Mouse (Mus musculus) mature B cell (primary cell): ENCODE data around the gene Gpr18.

ENCODE experiments used
- in situ Hi-C: fragments of 300-500 bp; cut with MboI; formaldehyde crosslinking; loops from 2 replicates; pipeline ENCODE4 v1.14.3; 2019

Gpr18 gene

GRCm38 (mm10) chr14:121922731-121923130 lies 7.2 kb upstream of the Gpr18 start:
- in situ Hi-C loops, result loop anchor here (5.0 to 10.0 kb wide), 2 partner anchors 55 to 202 kb away; no protein-coding TSS in a partner anchor

GRCm38 (mm10) chr14:121922016-121922415 lies 6.4 kb upstream of the Gpr18 start:
- in situ Hi-C loops, result loop anchor here (5.0 to 10.0 kb wide), 2 partner anchors 55 to 203 kb away; no protein-coding TSS in a partner anchor

GRCm38 (mm10) chr14:121920511-121921124 lies 5.0 kb upstream of the Gpr18 start:
- in situ Hi-C loops, result loop anchor here (5.0 to 10.0 kb wide), 2 partner anchors 53 to 204 kb away; no protein-coding TSS in a partner anchor

GRCm38 (mm10) chr14:121919752-121920151 lies 4.2 kb upstream of the Gpr18 start:
- in situ Hi-C loops, result loop anchor here (5.0 to 10.0 kb wide), 2 partner anchors 52 to 205 kb away; no protein-coding TSS in a partner anchor

- in situ Hi-C loops, result no loop called here
These were observed 2.7 kb upstream of the Gpr18 start for GRCm38 (mm10) chr14:121918266-121918665.

GRCm38 (mm10) chr14:121916311-121917094 lies 922 bp upstream of the Gpr18 start:
- in situ Hi-C loops, result no loop called here

- in situ Hi-C loops, result no loop called here
These were observed 438 bp downstream of the Gpr18 start for GRCm38 (mm10) chr14:121915143-121915542.

GRCm38 (mm10) chr14:121912501-121912900 lies 3.1 kb downstream of the Gpr18 start:
- in situ Hi-C loops, result no loop called here

GRCm38 (mm10) chr14:121909868-121910267 lies 5.7 kb downstream of the Gpr18 start:
- in situ Hi-C loops, result no loop called here

- in situ Hi-C loops, result no loop called here
These were observed 8.4 kb downstream of the Gpr18 start for GRCm38 (mm10) chr14:121906992-121907681.

- in situ Hi-C loops, result no loop called here
These were observed 9.1 kb downstream of the Gpr18 start for GRCm38 (mm10) chr14:121906341-121906991.

GRCm38 (mm10) chr14:121904754-121905153 lies 10.8 kb downstream of the Gpr18 start:
- in situ Hi-C loops, result no loop called here

GRCm38 (mm10) chr14:121903381-121903876 lies 12.2 kb downstream of the Gpr18 start:
- in situ Hi-C loops, result no loop called here

- in situ Hi-C loops, result no loop called here
These were observed 14.1 kb downstream of the Gpr18 start for GRCm38 (mm10) chr14:121901511-121901910.

GRCm38 (mm10) chr14:121899071-121899470 lies 16.5 kb downstream of the Gpr18 start:
- in situ Hi-C loops, result no loop called here

- in situ Hi-C loops, result no loop called here
These were observed 17.1 kb downstream of the Gpr18 start for GRCm38 (mm10) chr14:121898509-121898908.

- in situ Hi-C loops, result no loop called here
These were observed 17.8 kb downstream of the Gpr18 start for GRCm38 (mm10) chr14:121897773-121898172.

GRCm38 (mm10) chr14:121896126-121897090 lies 19.2 kb downstream of the Gpr18 start:
- in situ Hi-C loops, result no loop called here

GRCm38 (mm10) chr14:121895316-121895715 lies 20.3 kb downstream of the Gpr18 start:
- in situ Hi-C loops, result no loop called here

- in situ Hi-C loops, result no loop called here
These were observed 21.0 kb downstream of the Gpr18 start for GRCm38 (mm10) chr14:121894511-121895135.
